8 mouse cellular contexts compared by ENCODE assay signal in genomic region chr16:38679431-38680021, GRCm38 (mm10). TPM values are rescaled to one million over a fixed set of nuclear protein-coding genes. Genes with fewer than 3 reads are reported as not detected.
DNase-seq lines count a peak whose midpoint lies in the region; ATAC-seq and TF ChIP-seq lines count a peak whose summit lies in the region.

No protein-coding gene starts in this region.

- H3K4me2 ChIP-seq in limb, embryonic 13.5 days (replicated peaks) = peak overlapping the region; percentile 44
- H3K4me2 ChIP-seq in forebrain, embryonic 11.5 days (ENCODE audit: low read depth, low read length, severe bottlenecking) = no peak overlapping the region

- no peak for DNase-seq in left cerebral cortex, adult 2 months (ENCODE audit: extremely low spot score in 1 of 2, low spot score in 2 of 2)
- no peak for DNase-seq in left cerebral cortex, adult 11 months (ENCODE audit: low spot score)
- DNase-seq in skeletal muscle tissue, adult 2 months (ENCODE audit: low read depth, low spot score) = peak; percentile 20
- no peak for DNase-seq in cerebellum, postnatal 10 days
- DNase-seq in forebrain, embryonic 11.5 days (ENCODE audit: low spot score) = no peak
- no peak for DNase-seq in cerebellum, adult 9-11 months

- no peak overlapping the region for H3K27ac ChIP-seq in left cerebral cortex, adult 2 months
- H3K27ac ChIP-seq in limb, embryonic 13.5 days = peak overlapping the region; percentile 70; the same call in 1 of the 2 replicates
- no peak overlapping the region for H3K27ac ChIP-seq in forebrain, embryonic 11.5 days (ENCODE audit: low read depth, low read length)

- TF ChIP-seq CTCF in left cerebral cortex, adult 2 months (IDR thresholded peaks at IDR 0.05) = no peak

- no peaks in the 10 kb centered on the region for H3K27me3 ChIP-seq in limb, embryonic 13.5 days
- no peaks in the 10 kb centered on the region for H3K27me3 ChIP-seq in forebrain, embryonic 11.5 days (ENCODE audit: control insufficient read depth, insufficient read depth, low read length)

- peak overlapping the region; percentile 9; the same call in 1 of the 2 replicates for H3K4me3 ChIP-seq in left cerebral cortex, adult 2 months
- peak overlapping the region; percentile 5; the same call in 1 of the 2 replicates for H3K4me3 ChIP-seq in limb, embryonic 13.5 days
- no peak overlapping the region for H3K4me3 ChIP-seq in forebrain, embryonic 11.5 days (ENCODE audit: low read depth, low read length)

- H3K9ac ChIP-seq in limb, embryonic 13.5 days = 0 out of 2 replicates have a peak overlapping the region, but pooled peaks have one; percentile 35
- no peak overlapping the region for H3K9ac ChIP-seq in forebrain, embryonic 11.5 days (ENCODE audit: low read length)

- intact Hi-C loops in left cerebral cortex, adult 2 months (cut with DNase I) = no loop called here

- WGBS in limb, embryonic 13.5 days = 29% methylated on average over 12 of the region's 12 CpGs
- WGBS in forebrain, embryonic 11.5 days = 66% methylated on average over 12 of the region's 12 CpGs

- ATAC-seq in granulocyte monocyte progenitor cell, adult 5-6 weeks (replicated peaks; ENCODE audit: poor library complexity, severe bottlenecking) = peak; percentile 69
- peak; percentile 52 for ATAC-seq in limb, embryonic 13.5 days (ENCODE audit: low FRiP score, low read depth)
- no peak for ATAC-seq in forebrain, embryonic 11.5 days (replicated peaks; ENCODE audit: low FRiP score)

- peaks cover 25% of the 10 kb centered on the region for H3K4me1 ChIP-seq in limb, embryonic 13.5 days
- H3K4me1 ChIP-seq in forebrain, embryonic 11.5 days (replicated peaks; ENCODE audit: control insufficient read depth, insufficient read depth, low read length) = no peaks in the 10 kb centered on the region

- H3K36me3 ChIP-seq in limb, embryonic 13.5 days = no peaks in the 10 kb centered on the region
- H3K36me3 ChIP-seq in forebrain, embryonic 11.5 days (ENCODE audit: control insufficient read depth, insufficient read depth, low read length) = no peaks in the 10 kb centered on the region

- no peaks in the 10 kb centered on the region for H3K9me3 ChIP-seq in limb, embryonic 13.5 days
- no peaks in the 10 kb centered on the region for H3K9me3 ChIP-seq in forebrain, embryonic 11.5 days (ENCODE audit: control insufficient read depth, low read length)

RNA-seq across cellular contexts. Expression of gene Arhgap31, which starts 33.5 kb away (rescaled TPM):
- 10 to 100 TPM; 19.1 to 20.6 TPM for total RNA-seq in left cerebral cortex, adult 2 months (2021)
- total RNA-seq in granulocyte monocyte progenitor cell, adult 5-6 weeks (2014; fragmentation: Nextera tagmentation) = 17.4 and 18.3 TPM in 2 replicates
- 6.5 and 7.7 TPM in 2 replicates for total RNA-seq in granulocyte monocyte progenitor cell, adult 5-6 weeks (2017)
- 13.3 and 14.5 TPM in 2 replicates for polyA plus RNA-seq in limb, embryonic 13.5 days (2015; fragmentation: Nextera tagmentation; extraction: Ambion mirVana)
- 9.2 and 10.8 TPM in 2 replicates for polyA plus RNA-seq in forebrain, embryonic 11.5 days (2014; fragmentation: Nextera tagmentation; extraction: Ambion mirVana)
